Mouse (Mus musculus): ENCODE results near the gene Tns4. TPM values are rescaled to one million over a fixed set of nuclear protein-coding genes. Genes with fewer than 3 reads are reported as not detected.

The Tns4 gene
- total RNA-seq, 2 experiments from 2014 or later = 0.10 TPM; not detected in 1

GRCm38 (mm10) chr11:99096996-99097774 lies 8.1 kb upstream of the Tns4 start:
- no peak for DNase-seq
- intact Hi-C loops (cut with DNase I; ENCODE audit: low total_unique reads) = no loop called here

GRCm38 (mm10) chr11:99096417-99096816 lies 7.3 kb upstream of the Tns4 start:
- no peak for DNase-seq
- intact Hi-C loops (cut with DNase I; ENCODE audit: low total_unique reads) = no loop called here

- no peak for DNase-seq
Measured at GRCm38 (mm10) chr11:99095759-99096158, 6.7 kb upstream of the Tns4 start.

GRCm38 (mm10) chr11:99094911-99095676 lies 6.0 kb upstream of the Tns4 start:
- no peak for DNase-seq
- intact Hi-C loops (cut with DNase I; ENCODE audit: low total_unique reads) = no loop called here

More at GRCm38 (mm10) chr11:99095759-99096158, 6.7 kb upstream of the Tns4 start:
- intact Hi-C loops (cut with DNase I; ENCODE audit: low total_unique reads) = no loop called here

- intact Hi-C loops (cut with DNase I; ENCODE audit: low total_unique reads) = no loop called here
- DNase-seq = no peak
Measured at GRCm38 (mm10) chr11:99093740-99094139, 4.6 kb upstream of the Tns4 start.

- intact Hi-C loops (cut with DNase I; ENCODE audit: low total_unique reads) = no loop called here
- DNase-seq = no peak
Measured at GRCm38 (mm10) chr11:99091666-99092065, 2.6 kb upstream of the Tns4 start.

- intact Hi-C loops (cut with DNase I; ENCODE audit: low total_unique reads) = no loop called here
- no peak for DNase-seq
Measured at GRCm38 (mm10) chr11:99090391-99090790, 1.3 kb upstream of the Tns4 start.

GRCm38 (mm10) chr11:99088486-99088885 lies 620 bp downstream of the Tns4 start:
- no peak for DNase-seq
- intact Hi-C loops (cut with DNase I; ENCODE audit: low total_unique reads) = no loop called here

- DNase-seq = no peak
- intact Hi-C loops (cut with DNase I; ENCODE audit: low total_unique reads) = no loop called here
Measured at GRCm38 (mm10) chr11:99084366-99084765, 4.7 kb downstream of the Tns4 start.

GRCm38 (mm10) chr11:99083516-99083915 lies 5.6 kb downstream of the Tns4 start:
- DNase-seq = no peak
- intact Hi-C loops (cut with DNase I; ENCODE audit: low total_unique reads) = no loop called here

GRCm38 (mm10) chr11:99082098-99082497 lies 7.0 kb downstream of the Tns4 start:
- no peak for DNase-seq
- intact Hi-C loops (cut with DNase I; ENCODE audit: low total_unique reads) = no loop called here

GRCm38 (mm10) chr11:99081566-99081965 lies 7.5 kb downstream of the Tns4 start:
- intact Hi-C loops (cut with DNase I; ENCODE audit: low total_unique reads) = no loop called here
- no peak for DNase-seq

GRCm38 (mm10) chr11:99080902-99081543 lies 8.1 kb downstream of the Tns4 start:
- intact Hi-C loops (cut with DNase I; ENCODE audit: low total_unique reads) = no loop called here
- no peak for DNase-seq

- intact Hi-C loops (cut with DNase I; ENCODE audit: low total_unique reads) = no loop called here
- no peak for DNase-seq
Measured at GRCm38 (mm10) chr11:99077869-99078268, 11.2 kb downstream of the Tns4 start.

GRCm38 (mm10) chr11:99076744-99077319 lies 12.3 kb downstream of the Tns4 start:
- intact Hi-C loops (cut with DNase I; ENCODE audit: low total_unique reads) = no loop called here
- DNase-seq = no peak

- no peak for DNase-seq
- intact Hi-C loops (cut with DNase I; ENCODE audit: low total_unique reads) = loop anchor here (5.0 kb wide), 1 partner anchor 39 kb away; no protein-coding TSS in a partner anchor
Measured at GRCm38 (mm10) chr11:99073781-99074180, 15.3 kb downstream of the Tns4 start.

GRCm38 (mm10) chr11:99071866-99072265 lies 17.2 kb downstream of the Tns4 start:
- intact Hi-C loops (cut with DNase I; ENCODE audit: low total_unique reads) = loop anchor here (5.0 kb wide), 1 partner anchor 40 kb away; no protein-coding TSS in a partner anchor
- no peak for DNase-seq

GRCm38 (mm10) chr11:99068455-99068854 lies 20.7 kb downstream of the Tns4 start:
- intact Hi-C loops (cut with DNase I; ENCODE audit: low total_unique reads) = no loop called here
- DNase-seq = no peak

- intact Hi-C loops (cut with DNase I; ENCODE audit: low total_unique reads) = no loop called here
- DNase-seq = no peak
Measured at GRCm38 (mm10) chr11:99067591-99067990, 21.5 kb downstream of the Tns4 start.

GRCm38 (mm10) chr11:99065979-99066378 lies 23.1 kb downstream of the Tns4 start:
- DNase-seq = peak; percentile 84
- intact Hi-C loops (cut with DNase I; ENCODE audit: low total_unique reads) = no loop called here

Data from gastrocnemius, postnatal 14 days (tissue).